Mouse (Mus musculus): ENCODE measurements at regions not wholly inside any gene's neighbourhood (a gene's known extent, or its start where the extent isn't known, plus 50 kb on each side); places are given as distances from the start of the nearest gene placed in this dataset. TPM values are rescaled to one million over a fixed set of nuclear protein-coding genes. Genes with fewer than 3 reads are reported as not detected.

GRCm38 (mm10) chr15:22344321-22344720 lies 204.5 kb upstream of the Cdh18 start:
- DNase-seq (ENCODE audit: low spot score, missing footprints) (no peak), ATAC-seq (ENCODE audit: low FRiP score) (no peak)
- no peaks in the 10 kb centered on the region for H3K4me1 ChIP-seq (ENCODE audit: control insufficient read depth, insufficient read depth, low read length)
- H3K27ac ChIP-seq (ENCODE audit: low read depth, low read length), result no peak overlapping the region
- no peaks in the 10 kb centered on the region for H3K36me3 ChIP-seq (ENCODE audit: control insufficient read depth, insufficient read depth, low read length)
- H3K4me2 ChIP-seq, result no peak overlapping the region
- no peak overlapping the region for H3K9ac ChIP-seq (ENCODE audit: low read length)
- no peaks in the 10 kb centered on the region for H3K9me3 ChIP-seq (ENCODE audit: control insufficient read depth, low read length)
- no peaks in the 10 kb centered on the region for H3K27me3 ChIP-seq (ENCODE audit: control insufficient read depth, insufficient read depth, low read length)
- H3K4me3 ChIP-seq (ENCODE audit: low read depth, low read length), result no peak overlapping the region

DNA sequence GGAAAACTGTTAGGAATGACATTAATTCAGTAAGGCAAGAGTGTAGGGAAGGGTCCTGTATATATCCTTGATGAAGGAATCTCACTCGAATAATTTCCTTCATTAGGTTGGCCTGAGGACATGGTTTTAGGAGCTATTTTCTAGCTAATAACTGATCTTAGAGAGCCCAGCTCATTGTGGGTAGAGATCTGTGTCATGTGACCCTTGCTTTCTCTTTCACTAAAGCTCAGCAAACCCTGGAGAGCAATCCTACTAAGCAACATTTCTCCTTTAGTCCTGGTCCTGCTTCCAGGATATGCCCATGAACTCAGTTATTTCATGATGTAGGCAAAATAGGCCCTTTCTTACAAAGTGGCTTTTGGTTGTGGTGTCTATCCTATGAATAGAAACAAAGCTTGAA lies 197.3 kb upstream of the Cdh18 start:
- Histone ChIP-seq H3K27ac (ENCODE audit: low read depth, low read length) (no peak overlapping the region), H3K4me2 (no peak overlapping the region), H3K27me3 (ENCODE audit: control insufficient read depth, insufficient read depth, low read length) (no peaks in the 10 kb centered on the region), H3K4me3 (ENCODE audit: low read depth, low read length) (no peak overlapping the region), H3K4me1 (ENCODE audit: control insufficient read depth, insufficient read depth, low read length) (no peaks in the 10 kb centered on the region), H3K9ac (ENCODE audit: low read length) (no peak overlapping the region), H3K9me3 (ENCODE audit: control insufficient read depth, low read length) (no peaks in the 10 kb centered on the region), H3K36me3 (ENCODE audit: control insufficient read depth, insufficient read depth, low read length) (no peaks in the 10 kb centered on the region)
- ATAC-seq (ENCODE audit: low FRiP score) (no peak), DNase-seq (ENCODE audit: low spot score, missing footprints) (no peak)
- WGBS, result 79% methylated on average over 1 of the region's 1 CpGs

Small RNAs in the stretch of these regions (microRNA-seq; reads per million reads assigned to microRNA genes)
- not detected for gene Gm27525
